Mouse (Mus musculus): ENCODE measurements around the gene Gm9999. TPM values are rescaled to one million over a fixed set of nuclear protein-coding genes. Genes with fewer than 3 reads are reported as not detected.

The Gm9999 gene
- polyA plus RNA-seq, 1 experiment from 2014 or later: not detected

DNA sequence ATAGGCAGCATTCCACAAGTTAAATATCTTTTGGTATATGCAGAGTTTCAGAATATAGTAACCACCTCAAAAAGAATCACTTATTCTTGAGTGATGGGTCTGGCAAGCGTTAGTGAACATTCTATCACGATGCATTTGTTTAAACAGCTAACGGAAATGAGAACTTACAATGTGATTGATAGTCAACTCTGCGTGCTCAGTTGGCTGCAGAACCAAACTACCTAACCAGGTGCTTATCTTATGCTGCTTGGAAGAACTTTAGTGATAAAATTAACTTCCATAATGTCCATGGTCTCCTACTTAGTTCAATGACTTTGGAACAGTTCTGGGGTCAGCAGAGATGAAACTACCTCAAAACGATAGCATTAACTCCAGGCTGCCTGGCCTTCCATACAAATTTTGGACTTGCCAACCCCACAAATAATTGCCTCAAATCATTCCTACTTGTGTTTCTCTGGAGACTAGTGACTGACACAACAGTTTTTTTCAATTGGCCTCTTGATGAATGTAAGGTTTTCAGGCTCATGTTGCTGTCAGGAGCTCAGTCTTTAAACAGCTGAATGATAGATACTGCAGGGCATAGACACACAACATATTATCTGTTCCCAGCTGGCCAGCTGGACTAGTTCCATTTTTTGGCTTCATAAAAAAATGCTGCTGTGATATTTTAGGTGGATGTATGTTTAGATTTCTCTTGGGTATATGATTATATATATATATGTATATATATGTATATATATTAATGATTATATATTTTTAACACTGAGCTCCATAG is 17.9 kb downstream of the Gm9999 start:
- ATAC-seq (ENCODE audit: low FRiP score, low TSS enrichment) (no peak), DNase-seq (ENCODE audit: low spot score) (no peak)
- TF ChIP-seq EP300 (optimal IDR thresholded peaks at IDR 0.05): no peak
- TF ChIP-seq CTCF (IDR thresholded peaks at IDR 0.05; ENCODE audit: low read depth): no peak
- H3K27me3 ChIP-seq (ENCODE audit: control insufficient read depth, insufficient read depth, low read length): no peaks in the 10 kb centered on the region
- WGBS: 14% methylated on average over 5 of the region's 5 CpGs
- H3K4me1 ChIP-seq (replicated peaks; ENCODE audit: control insufficient read depth, insufficient read depth): peaks cover 3% of the 10 kb centered on the region; the same call in 1 of the 2 replicates
- no peak overlapping the region for H3K4me3 ChIP-seq (ENCODE audit: low read depth, low read length)
- H3K9ac ChIP-seq (ENCODE audit: low read length): no peak overlapping the region
- H3K9me3 ChIP-seq (ENCODE audit: control insufficient read depth, low read length): no peaks in the 10 kb centered on the region
- H3K27ac ChIP-seq (replicated peaks): no peak overlapping the region
- H3K4me2 ChIP-seq (replicated peaks; ENCODE audit: low read depth): no peak overlapping the region
- H3K36me3 ChIP-seq (ENCODE audit: control insufficient read depth, insufficient read depth, low read length): peaks cover 7% of the 10 kb centered on the region

DNA sequence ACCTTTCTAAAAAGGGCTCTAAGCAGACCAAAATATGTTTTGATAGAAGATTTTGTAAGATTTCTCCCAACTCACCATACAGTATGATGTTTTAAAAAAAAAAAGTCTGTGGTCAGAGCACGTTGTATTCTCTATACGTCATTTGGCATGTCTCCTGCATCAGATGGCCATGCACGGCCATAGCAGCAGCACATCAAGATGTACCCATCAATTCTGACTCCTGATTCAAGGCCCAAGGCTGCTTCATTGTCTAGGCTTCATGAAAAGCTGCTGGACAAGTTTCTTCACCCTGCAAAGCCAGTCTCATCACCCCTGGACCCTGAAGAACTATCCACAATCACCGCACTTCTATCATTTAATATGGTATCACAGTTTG is 18.5 kb downstream of the Gm9999 start:
- 41% methylated on average over 4 of the region's 4 CpGs for WGBS
- no peak overlapping the region for H3K9ac ChIP-seq (ENCODE audit: low read length)
- peaks cover 7% of the 10 kb centered on the region for H3K36me3 ChIP-seq (ENCODE audit: control insufficient read depth, insufficient read depth, low read length)
- H3K27me3 ChIP-seq (ENCODE audit: control insufficient read depth, insufficient read depth, low read length): no peaks in the 10 kb centered on the region
- no peaks in the 10 kb centered on the region for H3K9me3 ChIP-seq (ENCODE audit: control insufficient read depth, low read length)
- H3K4me3 ChIP-seq (ENCODE audit: low read depth, low read length): no peak overlapping the region
- H3K27ac ChIP-seq (replicated peaks): peak overlapping the region; percentile 35; the same call in 1 of the 2 replicates
- H3K4me1 ChIP-seq (replicated peaks; ENCODE audit: control insufficient read depth, insufficient read depth): peaks cover 3% of the 10 kb centered on the region; the same call in 1 of the 2 replicates
- DNase-seq (ENCODE audit: low spot score): no peak
- no peak overlapping the region for H3K4me2 ChIP-seq (replicated peaks; ENCODE audit: low read depth)
- ATAC-seq (ENCODE audit: low FRiP score, low TSS enrichment): no peak
- TF ChIP-seq CTCF (IDR thresholded peaks at IDR 0.05; ENCODE audit: low read depth) (no peak), EP300 (optimal IDR thresholded peaks at IDR 0.05) (no peak)

DNA sequence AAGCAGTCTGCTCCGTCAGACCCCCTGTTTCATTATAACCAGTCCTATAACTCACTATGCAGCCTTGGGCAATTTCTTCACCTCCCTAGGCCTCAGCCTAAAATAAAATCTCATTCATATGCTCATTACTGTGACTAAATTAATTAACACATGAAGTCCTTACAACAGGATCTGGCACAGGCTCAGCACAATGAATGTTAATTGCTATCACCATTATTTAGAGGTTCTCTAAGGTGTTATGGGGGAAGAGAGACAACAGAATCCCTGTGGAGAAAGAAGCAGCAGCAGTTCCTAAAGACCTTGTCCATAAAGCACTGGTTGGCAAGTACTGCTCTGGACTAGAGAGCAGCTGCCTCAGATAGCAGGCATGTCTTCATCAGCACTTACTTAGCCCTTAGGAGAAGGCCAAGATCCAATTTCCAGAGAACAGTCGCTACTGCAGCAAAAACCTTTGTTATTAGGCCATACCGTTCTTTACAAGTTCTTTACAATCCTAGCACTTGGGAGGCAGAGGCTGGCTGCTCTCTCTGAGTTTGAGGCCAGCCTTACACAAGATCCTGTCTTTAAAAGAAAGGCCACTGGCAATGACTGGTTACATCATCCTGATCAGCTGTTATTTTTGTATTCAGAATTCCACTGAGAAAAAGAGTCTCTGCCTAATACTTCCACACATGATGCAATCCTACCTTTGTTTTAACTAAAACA is 20.2 kb downstream of the Gm9999 start:
- ATAC-seq (ENCODE audit: low FRiP score, low TSS enrichment) (no peak), DNase-seq (ENCODE audit: low spot score) (no peak)
- WGBS: 59% methylated on average over 3 of the region's 3 CpGs
- H3K27ac ChIP-seq (replicated peaks): no peak overlapping the region
- TF ChIP-seq CTCF (IDR thresholded peaks at IDR 0.05; ENCODE audit: low read depth) (no peak), EP300 (optimal IDR thresholded peaks at IDR 0.05) (no peak)
- no peaks in the 10 kb centered on the region for H3K9me3 ChIP-seq (ENCODE audit: control insufficient read depth, low read length)
- H3K4me3 ChIP-seq (ENCODE audit: low read depth, low read length): no peak overlapping the region
- H3K27me3 ChIP-seq (ENCODE audit: control insufficient read depth, insufficient read depth, low read length): no peaks in the 10 kb centered on the region
- H3K36me3 ChIP-seq (ENCODE audit: control insufficient read depth, insufficient read depth, low read length): no peaks in the 10 kb centered on the region; the same call in 1 of the 2 replicates
- H3K4me1 ChIP-seq (replicated peaks; ENCODE audit: control insufficient read depth, insufficient read depth): peaks cover 3% of the 10 kb centered on the region; the same call in 1 of the 2 replicates
- H3K4me2 ChIP-seq (replicated peaks; ENCODE audit: low read depth): no peak overlapping the region
- no peak overlapping the region for H3K9ac ChIP-seq (ENCODE audit: low read length)

DNA sequence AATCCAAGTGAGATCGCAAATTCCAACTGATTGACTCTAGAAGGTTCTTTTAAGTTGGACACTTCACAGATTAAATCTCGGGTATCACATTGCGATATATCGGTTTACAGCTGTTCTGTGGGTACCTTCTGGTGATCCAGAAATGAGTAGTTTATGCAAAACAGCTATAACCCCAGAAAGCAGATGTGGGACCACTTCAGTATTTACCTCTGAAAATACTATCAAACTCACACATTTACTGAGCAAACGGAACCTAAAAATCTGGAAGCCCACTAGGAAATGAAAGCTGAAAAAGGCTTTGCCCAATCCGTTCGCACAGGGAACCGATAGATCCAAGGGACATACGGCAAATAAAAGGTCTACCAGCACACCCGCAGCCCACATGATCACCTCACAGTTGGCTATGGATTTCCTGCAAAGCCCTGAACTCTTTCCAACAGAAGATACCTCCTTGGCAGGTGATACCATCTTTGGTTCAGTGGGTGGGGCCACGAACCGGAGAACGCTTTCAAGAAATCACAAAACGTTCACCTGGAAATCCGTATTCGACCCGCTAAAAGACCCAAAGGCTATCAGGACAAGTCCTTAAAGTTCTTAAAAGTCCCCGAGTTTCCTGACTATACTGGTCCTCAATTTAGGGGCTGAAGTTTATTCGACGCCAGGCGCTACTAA is 23.9 kb downstream of the Gm9999 start:
- H3K9ac ChIP-seq (ENCODE audit: low read length): peak overlapping the region; percentile 82
- peak overlapping the region; percentile 71 for H3K4me2 ChIP-seq (replicated peaks; ENCODE audit: low read depth)
- no peak for TF ChIP-seq CTCF (IDR thresholded peaks at IDR 0.05; ENCODE audit: low read depth)
- TF ChIP-seq EP300 (optimal IDR thresholded peaks at IDR 0.05): no peak
- H3K9me3 ChIP-seq (ENCODE audit: control insufficient read depth, low read length): no peaks in the 10 kb centered on the region
- no peaks in the 10 kb centered on the region for H3K36me3 ChIP-seq (ENCODE audit: control insufficient read depth, insufficient read depth, low read length)
- ATAC-seq (ENCODE audit: low FRiP score, low TSS enrichment) (no peak), DNase-seq (ENCODE audit: low spot score) (no peak)
- peak overlapping the region; percentile 74 for H3K4me3 ChIP-seq (ENCODE audit: low read depth, low read length)
- H3K27ac ChIP-seq (replicated peaks): peak overlapping the region; percentile 97
- H3K4me1 ChIP-seq (replicated peaks; ENCODE audit: control insufficient read depth, insufficient read depth): peaks cover 2% of the 10 kb centered on the region; the same call in 1 of the 2 replicates
- H3K27me3 ChIP-seq (ENCODE audit: control insufficient read depth, insufficient read depth, low read length): no peaks in the 10 kb centered on the region
- WGBS: 10% methylated on average over 21 of the region's 21 CpGs

DNA sequence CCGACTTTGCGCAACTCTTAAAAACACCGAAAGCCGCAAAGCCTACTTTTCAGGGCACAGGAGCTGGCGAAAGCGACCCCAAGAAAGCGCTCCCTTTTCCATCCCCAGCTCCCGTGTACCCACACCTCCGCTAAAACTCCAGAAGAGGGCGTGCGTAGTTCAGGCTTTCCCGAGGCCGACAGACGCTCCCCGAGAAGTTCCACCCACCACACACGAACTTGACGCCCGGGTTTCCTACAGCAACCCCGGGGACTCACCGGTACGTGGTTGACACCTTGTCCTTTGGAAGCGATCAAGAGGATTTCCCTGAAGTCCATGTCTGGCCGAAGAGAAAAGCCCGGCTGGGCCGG is 24.4 kb downstream of the Gm9999 start:
- peak; percentile 79 for ATAC-seq (ENCODE audit: low FRiP score, low TSS enrichment)
- Histone ChIP-seq H3K9me3 (ENCODE audit: control insufficient read depth, low read length) (no peaks in the 10 kb centered on the region), H3K4me2 (replicated peaks; ENCODE audit: low read depth) (peak overlapping the region; percentile 71), H3K27ac (replicated peaks) (peak overlapping the region; percentile 97), H3K4me1 (replicated peaks; ENCODE audit: control insufficient read depth, insufficient read depth) (peaks cover 2% of the 10 kb centered on the region; the same call in 1 of the 2 replicates), H3K27me3 (ENCODE audit: control insufficient read depth, insufficient read depth, low read length) (no peaks in the 10 kb centered on the region), H3K36me3 (ENCODE audit: control insufficient read depth, insufficient read depth, low read length) (no peaks in the 10 kb centered on the region), H3K9ac (ENCODE audit: low read length) (peak overlapping the region; percentile 82), H3K4me3 (ENCODE audit: low read depth, low read length) (peak overlapping the region; percentile 74)
- no peak for DNase-seq (ENCODE audit: low spot score)
- no peak for TF ChIP-seq EP300 (optimal IDR thresholded peaks at IDR 0.05)
- peak; percentile 75 for TF ChIP-seq CTCF (IDR thresholded peaks at IDR 0.05; ENCODE audit: low read depth)
- under 1% methylated on average over 25 of the region's 25 CpGs for WGBS

Data from stomach, postnatal 0 days (tissue).